Mouse (Mus musculus) limb, embryonic 13.5 days (tissue): ENCODE results near the gene Glb1l. TPM values are rescaled to one million over a fixed set of nuclear protein-coding genes. Genes with fewer than 3 reads are reported as not detected.
"Not testable (repeated sequence)": the region's sequence is repeated elsewhere in the genome, so short reads cannot be mapped to it uniquely, and the experiment has no call there.

Source experiments
- ATAC-seq: fragments of 200-750 bp; cut with Nextera tagmentation; 2 replicates; pipeline ENCODE4 v1.8.0; 2017; ENCODE audit warnings: low read depth, moderate number of reproducible peaks, moderate TSS enrichment; ENCODE audit not compliant: low FRiP score
- H3K27ac ChIP-seq: fragments of 300-500 bp; sonication (generic); 2 replicates; pipeline ENCODE4 v1.5.1; 2015; ENCODE audit warnings: inconsistent platforms, mild to moderate bottlenecking, moderate library complexity
- H3K27me3 ChIP-seq: fragments of 300-500 bp; sonication (generic); 2 replicates; pipeline ENCODE4 v1.6.1; 2015; ENCODE audit warnings: mild to moderate bottlenecking, inconsistent platforms
- H3K36me3 ChIP-seq: fragments of 300-500 bp; sonication (generic); 2 replicates; pipeline ENCODE4 v1.6.1; 2015; ENCODE audit warnings: inconsistent platforms, mild to moderate bottlenecking, moderate library complexity
- H3K4me1 ChIP-seq: fragments of 300-500 bp; sonication (generic); 2 replicates; pipeline ENCODE4 v1.6.1; 2015; ENCODE audit warnings: inconsistent platforms
- H3K4me2 ChIP-seq: fragments of 300-500 bp; sonication (generic); replicated peaks from 2 replicates; pipeline ENCODE4 v1.6.1; 2015; ENCODE audit warnings: inconsistent platforms, mild to moderate bottlenecking, moderate library complexity
- H3K4me3 ChIP-seq: fragments of 300-500 bp; sonication (generic); 2 replicates; pipeline ENCODE4 v1.5.1; 2015; ENCODE audit warnings: moderate library complexity, mild to moderate bottlenecking, inconsistent platforms
- H3K9ac ChIP-seq: fragments of 300-500 bp; sonication (generic); 2 replicates; pipeline ENCODE4 v1.6.1; 2015; ENCODE audit warnings: mild to moderate bottlenecking, inconsistent platforms
- H3K9me3 ChIP-seq: fragments of 300-500 bp; sonication (generic); 2 replicates; pipeline ENCODE4 v1.6.1; 2016; ENCODE audit warnings: inconsistent platforms
- WGBS: fragments of 180-500 bp; shearing (Covaris S2); methylation state at CpG from one replicate; pipeline ENCODE4 v1.1.7; 2015; 5-methylcytosine and 5-hydroxymethylcytosine counted together
- polyA plus RNA-seq: library from polyadenylated mRNA; unstranded; fragments of >200 nt; fragmentation: Nextera tagmentation; extraction: Ambion mirVana; gene quantifications from 2 replicates; pipeline ENCODE4 v1.2.1, GENCODE M21; 2015

Gene Glb1l
- polyA plus RNA-seq, 1 experiment from 2014 or later = 20.4 TPM

DNA sequence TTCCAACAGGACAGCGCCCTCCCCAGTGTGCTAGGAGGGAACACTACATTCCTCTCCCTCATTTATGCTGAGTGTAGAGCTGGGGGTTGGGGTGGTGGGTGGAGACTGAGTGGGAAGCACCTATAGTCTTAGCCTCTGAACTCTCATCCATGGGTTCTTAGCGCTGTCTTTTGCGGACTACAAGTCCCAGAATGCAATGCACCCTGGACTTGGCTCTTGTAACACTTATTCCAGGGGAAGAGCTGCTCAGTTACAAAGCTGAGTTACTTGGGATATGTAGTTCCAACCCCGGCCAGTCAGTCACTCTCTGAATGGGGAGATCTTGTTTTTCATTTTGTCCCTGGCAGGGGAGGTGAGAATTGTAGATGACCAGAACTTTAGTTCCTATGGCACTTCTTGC, 34.2 kb upstream of the Glb1l start:
- Histone ChIP-seq H3K36me3 (peaks cover 36% of the 10 kb centered on the region), H3K9ac (no peak overlapping the region), H3K4me2 (no peak overlapping the region), H3K4me1 (peaks cover 10% of the 10 kb centered on the region), H3K4me3 (no peak overlapping the region), H3K27ac (no peak overlapping the region), H3K27me3 (no peaks in the 10 kb centered on the region), H3K9me3 (no peaks in the 10 kb centered on the region)
- ATAC-seq = peak; percentile 60; the same call in 1 of the 2 replicates
- WGBS = 24% methylated on average over 4 of the region's 4 CpGs

DNA sequence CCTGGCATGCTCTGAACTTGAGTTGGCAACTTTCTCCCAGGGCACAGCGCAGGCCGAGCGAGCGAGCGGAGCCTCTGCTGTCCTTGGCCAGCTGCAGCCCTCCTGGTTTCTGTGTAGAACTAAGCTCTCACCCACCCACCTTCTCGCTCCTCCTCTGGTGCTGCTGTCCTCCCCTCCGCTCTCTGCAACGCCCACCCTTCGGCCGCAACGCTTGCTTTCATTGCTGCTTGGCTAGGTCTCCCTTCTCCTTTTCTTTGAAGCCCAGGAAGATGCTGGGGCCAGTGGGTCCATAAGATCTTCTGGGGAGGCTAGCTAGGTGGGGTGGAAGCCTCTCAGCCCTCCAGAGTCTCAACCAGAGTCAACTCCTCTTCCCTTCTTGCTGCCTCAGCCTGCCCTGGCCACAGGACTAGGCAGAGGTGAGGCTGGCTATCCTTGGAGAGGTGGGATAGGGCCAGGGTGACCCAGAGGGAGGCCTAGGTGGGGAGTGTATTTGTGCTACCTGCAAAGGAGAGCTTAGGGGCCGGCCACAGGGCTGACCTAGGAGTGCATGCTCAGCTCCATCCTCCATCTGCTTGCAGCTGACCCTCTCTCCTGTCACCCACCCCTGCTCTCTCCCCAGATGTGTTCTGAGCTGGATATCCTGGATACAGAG, 33.7 kb upstream of the Glb1l start:
- H3K9ac ChIP-seq = no peak overlapping the region
- H3K27me3 ChIP-seq = no peaks in the 10 kb centered on the region
- H3K4me3 ChIP-seq = no peak overlapping the region
- H3K9me3 ChIP-seq = no peaks in the 10 kb centered on the region
- H3K4me1 ChIP-seq = peaks cover 13% of the 10 kb centered on the region
- no peak for ATAC-seq
- 89% methylated on average over 12 of the region's 12 CpGs for WGBS
- peaks cover 40% of the 10 kb centered on the region for H3K36me3 ChIP-seq
- H3K27ac ChIP-seq = no peak overlapping the region
- no peak overlapping the region for H3K4me2 ChIP-seq

DNA sequence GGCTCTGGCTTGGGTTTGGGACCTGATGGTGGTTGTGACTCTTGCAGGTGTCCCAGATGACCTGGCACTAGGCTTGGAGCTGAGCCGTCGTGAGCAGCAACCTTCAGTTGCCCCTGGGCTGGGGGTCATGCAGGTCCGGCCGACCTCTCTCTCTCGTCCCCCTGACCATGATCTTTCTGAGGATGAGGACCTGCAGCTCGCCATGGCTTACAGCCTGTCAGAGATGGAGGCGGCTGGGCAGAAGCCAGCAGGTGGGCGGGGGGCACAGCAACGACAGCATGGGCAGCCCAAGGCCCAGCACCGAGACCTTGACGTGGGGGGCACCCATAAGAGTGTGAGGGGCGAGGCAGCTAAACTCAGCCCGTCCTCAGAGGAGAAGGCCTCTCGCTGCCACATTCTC, 32.8 kb upstream of the Glb1l start:
- H3K9me3 ChIP-seq = no peaks in the 10 kb centered on the region
- WGBS = 86% methylated on average over 14 of the region's 14 CpGs
- H3K36me3 ChIP-seq = peaks cover 44% of the 10 kb centered on the region
- H3K27me3 ChIP-seq = no peaks in the 10 kb centered on the region
- H3K9ac ChIP-seq = no peak overlapping the region
- no peak overlapping the region for H3K27ac ChIP-seq
- ATAC-seq = no peak
- no peak overlapping the region for H3K4me2 ChIP-seq
- peaks cover 11% of the 10 kb centered on the region for H3K4me1 ChIP-seq
- H3K4me3 ChIP-seq = no peak overlapping the region

DNA sequence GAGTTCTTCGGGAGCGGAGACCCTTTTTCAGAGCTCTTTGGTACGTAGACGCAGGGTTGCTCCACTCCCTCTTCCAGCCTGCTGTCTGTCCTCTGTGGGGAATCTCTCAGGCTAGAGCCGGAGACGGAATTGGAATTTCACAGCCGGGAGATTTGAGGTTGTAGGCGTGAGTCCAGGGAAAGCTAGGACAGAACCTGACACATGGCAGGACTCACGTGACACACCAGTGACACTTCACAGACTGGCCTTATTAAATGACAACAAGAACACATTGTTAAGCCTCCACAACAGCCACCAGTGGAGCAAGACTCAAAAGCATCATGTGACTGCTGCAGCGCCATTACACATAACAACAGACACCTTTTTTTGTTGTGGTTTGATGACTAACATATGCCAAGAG, 29.0 kb upstream of the Glb1l start:
- Histone ChIP-seq H3K27ac (no peak overlapping the region; the same call in 1 of the 2 replicates), H3K4me3 (no peak overlapping the region), H3K9ac (no peak overlapping the region), H3K4me2 (no peak overlapping the region), H3K4me1 (peaks cover 20% of the 10 kb centered on the region), H3K36me3 (peaks cover 44% of the 10 kb centered on the region), H3K27me3 (no peaks in the 10 kb centered on the region), H3K9me3 (no peaks in the 10 kb centered on the region)
- WGBS = 59% methylated on average over 10 of the region's 10 CpGs
- no peak for ATAC-seq

DNA sequence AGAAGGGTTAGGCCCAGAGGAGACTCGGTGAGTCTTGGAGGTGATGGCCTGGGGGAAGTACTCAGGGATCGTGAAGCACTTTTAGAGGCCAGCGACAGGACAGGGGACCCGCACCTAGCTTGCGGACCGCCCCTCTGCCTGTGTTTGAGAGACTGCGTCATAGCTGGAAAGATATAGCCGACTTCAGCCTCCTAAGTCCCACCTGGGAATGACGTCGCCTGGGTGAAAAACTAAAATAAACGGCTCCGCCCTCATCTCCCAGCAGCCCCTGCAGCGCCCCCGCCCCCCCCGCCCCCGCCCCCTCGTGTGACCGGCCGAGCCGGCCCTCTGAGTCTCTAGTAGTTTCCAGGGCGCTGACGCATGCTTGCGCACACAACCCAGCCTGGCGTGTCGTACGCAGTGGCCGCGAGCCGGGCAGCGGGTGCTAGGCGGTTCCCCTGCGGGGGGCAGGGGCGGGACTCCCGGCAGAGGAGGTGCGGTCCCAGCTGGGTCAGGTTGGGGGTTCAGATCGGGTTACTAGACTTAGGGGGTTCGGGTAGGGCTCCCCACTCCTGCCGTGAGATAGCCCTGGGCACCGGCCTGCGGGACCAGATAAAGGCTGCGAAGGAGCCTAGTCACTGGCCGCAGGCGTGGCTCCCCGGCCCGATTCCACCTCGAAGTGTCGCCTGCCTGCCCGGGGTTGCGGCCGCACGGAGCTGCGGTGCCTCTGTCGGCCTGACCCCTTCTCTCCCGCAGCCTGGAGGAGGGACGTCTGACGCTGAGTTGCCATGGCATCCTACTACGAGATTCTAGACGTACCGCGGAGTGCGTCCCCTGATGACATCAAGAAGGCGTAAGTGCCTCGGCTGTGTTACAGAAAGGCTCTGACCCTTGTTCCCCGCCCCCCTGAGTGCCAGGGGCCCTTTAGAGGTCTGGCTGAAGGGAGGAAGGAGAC, 25.8 kb upstream of the Glb1l start, which contains the start of gene Dnajb2:
Gene Dnajb2, plus strand, starts transcription at position 290 of the 934 bp plus-strand sequence.
- peak; percentile 89 for ATAC-seq
- Histone ChIP-seq H3K27ac (peak within 1 kb of the TSS; percentile 81), H3K4me2 (peak within 1 kb of the TSS; percentile 89), H3K4me3 (peak within 1 kb of the TSS; percentile 76), H3K9me3 (no peaks in the 10 kb centered on the region), H3K4me1 (peaks cover 20% of the 10 kb centered on the region), H3K9ac (peak within 1 kb of the TSS; percentile 88), H3K36me3 (peaks cover 19% of the 10 kb centered on the region), H3K27me3 (no peaks in the 10 kb centered on the region)
- under 1% methylated on average over 64 of the region's 64 CpGs for WGBS

DNA sequence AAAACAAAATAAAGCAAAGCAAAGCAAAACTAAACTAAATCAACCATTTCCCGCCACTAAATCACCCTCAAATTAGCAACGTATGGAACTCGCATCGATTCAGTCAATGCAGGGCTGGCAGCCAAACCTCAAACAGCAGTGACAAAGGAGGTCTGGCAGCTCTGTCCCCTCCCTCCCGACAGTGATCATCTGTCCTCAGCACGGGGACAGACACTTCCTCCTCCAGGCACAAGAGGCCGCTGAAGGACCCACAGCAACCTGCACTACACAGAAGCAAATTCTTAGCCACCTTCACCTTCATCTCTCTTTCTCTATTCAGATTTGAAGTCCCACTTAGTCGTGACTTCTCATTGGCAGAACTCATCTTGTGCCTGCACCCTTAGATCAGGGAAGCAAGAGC, 24.0 kb upstream of the Glb1l start:
- H3K4me3 ChIP-seq = no peak overlapping the region
- H3K27me3 ChIP-seq = 0 out of 2 replicates have a peak, but pooled peaks cover 4% of the 10 kb centered on the region
- ATAC-seq = no peak
- no peak overlapping the region for H3K9ac ChIP-seq
- 1% methylated on average over 8 of the region's 8 CpGs for WGBS
- no peak overlapping the region for H3K4me2 ChIP-seq
- no peak overlapping the region for H3K27ac ChIP-seq
- H3K9me3 ChIP-seq = no peaks in the 10 kb centered on the region
- peaks cover 19% of the 10 kb centered on the region for H3K4me1 ChIP-seq
- H3K36me3 ChIP-seq = peaks cover 5% of the 10 kb centered on the region; the same call in 1 of the 2 replicates

DNA sequence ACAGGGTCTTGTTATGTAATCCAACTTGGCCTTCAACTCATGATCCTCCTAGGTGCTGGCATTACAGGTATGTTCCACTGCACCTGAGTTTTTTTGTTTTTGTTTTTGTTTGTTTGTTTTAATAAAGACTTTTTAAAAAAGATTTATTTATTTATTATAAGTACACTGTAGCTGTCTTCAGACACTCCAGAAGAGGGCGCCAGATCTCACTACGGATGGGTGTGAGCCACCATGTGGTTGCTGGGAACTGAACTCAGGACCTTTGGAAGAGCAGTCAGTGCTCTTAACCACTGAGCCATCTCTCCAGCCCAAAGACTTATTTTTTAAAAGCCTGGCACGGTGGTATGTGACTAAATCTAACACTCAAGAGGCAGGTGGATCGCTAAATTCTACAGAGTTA, 21.9 kb upstream of the Glb1l start:
- ATAC-seq, H3K27me3 ChIP-seq, H3K9me3 ChIP-seq, H3K9ac ChIP-seq, H3K36me3 ChIP-seq, H3K27ac ChIP-seq, H3K4me2 ChIP-seq, H3K4me3 ChIP-seq: not testable (repeated sequence)
- H3K4me1 ChIP-seq = peaks cover 14% of the 10 kb centered on the region
- 65% methylated on average over 4 of the region's 4 CpGs for WGBS

DNA sequence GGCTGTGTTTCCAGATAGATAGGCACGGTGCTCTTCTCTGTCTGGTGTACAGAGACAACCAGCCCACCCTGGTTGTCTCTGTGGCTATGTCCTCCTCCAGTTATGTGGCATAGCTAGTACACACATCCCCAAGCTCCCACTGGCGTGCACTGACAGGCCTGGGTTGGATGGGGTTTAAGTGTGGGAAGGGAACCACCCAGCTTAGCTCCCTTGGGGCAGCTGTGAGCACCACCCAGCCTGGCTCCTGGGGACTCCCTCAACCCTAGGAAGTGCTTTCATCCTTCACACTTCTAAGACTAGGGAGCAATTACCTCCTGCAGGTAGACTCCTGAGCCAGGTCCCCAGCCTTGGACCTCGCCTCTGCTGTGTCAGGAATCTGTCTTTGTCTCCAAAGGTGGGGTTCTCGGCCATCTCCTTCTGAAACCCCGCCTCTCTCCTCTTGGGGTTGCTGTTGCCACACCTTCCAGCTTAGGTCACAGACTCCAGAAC, 21.1 kb upstream of the Glb1l start, which contains the start of gene A630095N17Rik:
Gene A630095N17Rik, minus strand, starts transcription at position 439 of the 489 bp plus-strand sequence.
- no peak for ATAC-seq
- H3K4me3 ChIP-seq = no peak within 1 kb of the TSS
- 0 out of 2 replicates have a peak, but pooled peaks cover 8% of the 10 kb centered on the region for H3K27me3 ChIP-seq
- peaks cover 6% of the 10 kb centered on the region for H3K4me1 ChIP-seq
- no peaks in the 10 kb centered on the region for H3K36me3 ChIP-seq
- WGBS = 63% methylated on average over 5 of the region's 5 CpGs
- H3K9ac ChIP-seq = no peak within 1 kb of the TSS
- H3K27ac ChIP-seq = no peak within 1 kb of the TSS
- H3K9me3 ChIP-seq = no peaks in the 10 kb centered on the region
- no peak within 1 kb of the TSS for H3K4me2 ChIP-seq

DNA sequence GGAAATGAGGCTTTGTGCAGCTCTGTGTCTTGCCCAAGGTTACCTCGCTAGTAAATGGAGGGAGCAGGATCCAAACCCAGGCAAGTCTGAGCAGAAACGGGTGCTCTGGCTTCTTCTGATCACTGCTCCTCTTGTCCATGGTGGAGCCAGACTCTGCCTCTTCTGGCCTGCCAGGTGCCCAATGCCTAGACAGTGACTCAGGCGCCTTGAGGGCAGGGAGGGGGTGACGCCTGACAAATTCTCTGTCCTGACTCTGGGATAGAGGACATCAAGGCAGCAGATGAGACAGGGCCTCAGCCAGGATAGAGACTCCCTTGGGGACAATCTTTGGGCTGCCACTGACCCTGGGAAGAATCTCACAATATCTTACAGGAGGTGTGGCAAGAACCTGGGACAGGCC, 20.6 kb upstream of the Glb1l start:
- Histone ChIP-seq H3K27ac (no peak overlapping the region), H3K9me3 (no peaks in the 10 kb centered on the region), H3K9ac (no peak overlapping the region), H3K27me3 (0 out of 2 replicates have a peak, but pooled peaks cover 8% of the 10 kb centered on the region), H3K36me3 (no peaks in the 10 kb centered on the region), H3K4me3 (no peak overlapping the region), H3K4me1 (peaks cover 5% of the 10 kb centered on the region; the same call in 1 of the 2 replicates), H3K4me2 (no peak overlapping the region)
- no peak for ATAC-seq
- 73% methylated on average over 4 of the region's 4 CpGs for WGBS

DNA sequence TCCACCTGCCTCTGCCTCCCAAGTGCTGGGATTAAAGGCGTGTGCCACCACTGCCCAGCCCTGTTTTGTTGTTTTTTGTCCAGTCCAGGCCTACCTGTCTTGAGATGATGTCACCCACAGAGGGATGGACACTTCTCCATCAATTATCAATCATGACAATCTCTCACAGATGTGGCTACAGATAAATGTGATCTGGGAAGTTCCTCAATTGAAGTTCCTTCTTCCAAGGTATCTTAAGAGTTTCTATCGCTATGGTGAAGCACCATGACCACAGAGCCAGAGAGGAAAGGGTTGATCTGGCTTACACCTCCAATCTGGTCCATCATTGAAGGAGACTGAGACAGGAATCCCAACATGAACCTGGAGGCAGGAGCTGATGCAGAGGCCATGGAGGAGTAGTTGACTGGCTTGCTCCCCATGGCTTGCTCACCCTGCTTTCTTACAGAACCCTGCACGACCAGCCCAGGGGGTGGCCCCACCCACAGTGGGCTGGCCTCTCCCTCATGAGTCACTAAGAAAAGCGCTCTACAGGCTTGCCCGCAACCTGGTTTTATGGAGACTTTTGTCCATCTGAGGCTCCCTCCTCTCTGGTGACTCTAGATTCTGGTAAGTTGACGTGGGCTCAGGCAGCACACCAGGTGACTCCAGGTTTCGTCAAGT, 19.9 kb upstream of the Glb1l start:
- Histone ChIP-seq H3K27me3 (0 out of 2 replicates have a peak, but pooled peaks cover 10% of the 10 kb centered on the region), H3K4me2 (no peak overlapping the region), H3K4me3 (no peak overlapping the region), H3K9me3 (no peaks in the 10 kb centered on the region), H3K4me1 (no peaks in the 10 kb centered on the region), H3K36me3 (no peaks in the 10 kb centered on the region), H3K27ac (no peak overlapping the region), H3K9ac (no peak overlapping the region)
- ATAC-seq = no peak
- WGBS = 77% methylated on average over 7 of the region's 7 CpGs

DNA sequence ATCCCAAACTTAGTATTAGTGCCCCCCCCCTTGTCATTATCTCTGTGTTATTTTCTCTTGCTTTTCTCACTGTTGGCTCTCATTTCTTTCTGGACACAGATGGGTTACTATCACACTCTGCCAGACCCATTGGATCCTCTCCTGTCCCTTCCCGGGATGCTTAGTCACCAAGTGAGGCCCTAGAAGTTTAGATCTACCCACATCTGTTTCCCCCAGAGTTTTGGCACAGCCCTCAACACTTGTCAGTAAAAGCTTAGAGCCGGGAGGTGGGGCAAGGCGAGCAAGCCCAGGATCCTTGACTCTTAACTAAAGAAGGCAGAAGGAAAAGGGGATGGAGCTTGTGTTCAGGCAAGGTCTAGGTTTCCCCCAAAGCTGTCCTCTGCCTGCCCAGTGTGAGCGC, 18.5 kb upstream of the Glb1l start:
- no peak overlapping the region for H3K4me3 ChIP-seq
- WGBS = 68% methylated on average over 4 of the region's 4 CpGs
- no peaks in the 10 kb centered on the region for H3K9me3 ChIP-seq
- no peak overlapping the region for H3K4me2 ChIP-seq
- H3K4me1 ChIP-seq = no peaks in the 10 kb centered on the region
- no peak for ATAC-seq
- H3K9ac ChIP-seq = no peak overlapping the region
- no peaks in the 10 kb centered on the region for H3K36me3 ChIP-seq
- H3K27ac ChIP-seq = no peak overlapping the region
- peaks cover 11% of the 10 kb centered on the region; the same call in 1 of the 2 replicates for H3K27me3 ChIP-seq
